ENCODE assay signal across 25 mouse cellular contexts in genomic region chr5:33678244-33678643, GRCm38 (mm10). TPM values are rescaled to one million over a fixed set of nuclear protein-coding genes. Genes with fewer than 3 reads are reported as not detected.
"Had no signal": no experiment of that assay in that cellular context is flagged by ENCODE, and none has a peak within 500 bp of the region (broad histone marks: within the 10 kb centered on the region; RNA-seq: fewer than 3 reads in every experiment).

No protein-coding gene starts in this region.

- ATAC-seq: forebrain, postnatal 0 days; hindbrain, embryonic 16.5 days; inflammation-experienced regulatory T-cells, adult 6 months; intestine, embryonic 15.5 days; intestine, postnatal 0 days had no signal

- H3K27ac ChIP-seq: heart, adult 2 months; heart, embryonic 13.5 days; heart, embryonic 15.5 days; hindbrain, embryonic 14.5 days; intestine, embryonic 15.5 days; kidney, embryonic 15.5 days; kidney, postnatal 0 days; layer of hippocampus, adult 2 months; left cerebral cortex, adult 2 months; limb, embryonic 10.5 days; limb, embryonic 12.5 days had no signal

- H3K9me3 ChIP-seq: heart, embryonic 13.5 days; heart, embryonic 15.5 days; intestine, embryonic 15.5 days; kidney, embryonic 15.5 days; limb, embryonic 10.5 days; limb, embryonic 12.5 days had no signal

- H3K4me3 ChIP-seq: heart, adult 2 months; heart, embryonic 13.5 days; heart, embryonic 15.5 days; intestine, embryonic 15.5 days; kidney, embryonic 15.5 days; layer of hippocampus, adult 2 months; left cerebral cortex, adult 2 months; limb, embryonic 10.5 days; limb, embryonic 12.5 days had no signal

- H3K9ac ChIP-seq: forebrain, postnatal 0 days; heart, embryonic 13.5 days; heart, embryonic 15.5 days; hindbrain, embryonic 14.5 days; intestine, embryonic 15.5 days; kidney, embryonic 15.5 days; limb, embryonic 12.5 days had no signal

- DNase-seq: forebrain, postnatal 0 days; gastrocnemius, postnatal 14 days; gastrocnemius, postnatal 36 days; heart, adult 11 months; heart, adult 2 months; heart, postnatal 14 days; heart, postnatal 36 days; kidney, adult 18-20 months; kidney, adult 9 months; kidney, postnatal 14 days; kidney, postnatal 4 days had no signal

- H3K4me1 ChIP-seq: intestine, embryonic 15.5 days had no signal

- H3K27me3 ChIP-seq: heart, embryonic 13.5 days; heart, embryonic 15.5 days; intestine, embryonic 15.5 days; kidney, embryonic 15.5 days; limb, embryonic 12.5 days had no signal

- H3K36me3 ChIP-seq: heart, embryonic 15.5 days; intestine, embryonic 15.5 days had no signal

- H3K4me2 ChIP-seq: heart, embryonic 11.5 days; heart, embryonic 13.5 days; heart, embryonic 15.5 days; hindbrain, embryonic 14.5 days; intestine, embryonic 15.5 days; kidney, embryonic 15.5 days; limb, embryonic 12.5 days had no signal

RNA-seq across cellular contexts. Expression of gene Fgfr3, which starts 43.2 kb away (rescaled TPM):
- polyA plus RNA-seq: inflammation-experienced regulatory T-cells, adult 6 months had no signal
